20 mouse cellular contexts compared by ENCODE assay signal in genomic region chr11:103253605-103254004, GRCm38 (mm10). TPM values are rescaled to one million over a fixed set of nuclear protein-coding genes. Genes with fewer than 3 reads are reported as not detected.
"Had no signal": no experiment of that assay in that cellular context is flagged by ENCODE, and none has a peak within 500 bp of the region (broad histone marks: within the 10 kb centered on the region; RNA-seq: fewer than 3 reads in every experiment).

No protein-coding gene starts in this region.

- DNase-seq: kidney, adult 2 months; lung, embryonic 14.5 days; lung, postnatal 10 days; lung, postnatal 4 days; right cerebral cortex, postnatal 14 days; thymus, postnatal 25 days had no signal

- H3K9ac ChIP-seq: kidney, embryonic 15.5 days; liver, embryonic 15.5 days; lung, embryonic 14.5 days; midbrain, embryonic 12.5 days; neural tube, embryonic 12.5 days had no signal

- ATAC-seq: intestine, embryonic 16.5 days; midbrain, embryonic 16.5 days had no signal

- H3K27me3 ChIP-seq: kidney, embryonic 15.5 days; liver, embryonic 15.5 days; midbrain, embryonic 12.5 days; neural tube, embryonic 12.5 days had no signal

- H3K9me3 ChIP-seq: kidney, embryonic 15.5 days; limb, embryonic 10.5 days; liver, embryonic 15.5 days; midbrain, embryonic 12.5 days; neural tube, embryonic 12.5 days had no signal

- H3K4me1 ChIP-seq: neural tube, embryonic 12.5 days had no signal

- H3K4me2 ChIP-seq: kidney, embryonic 15.5 days; liver, embryonic 11.5 days; liver, embryonic 15.5 days; lung, embryonic 14.5 days; midbrain, embryonic 12.5 days; neural tube, embryonic 12.5 days had no signal

- H3K27ac ChIP-seq: kidney, embryonic 15.5 days; left cerebral cortex, adult 2 months; limb, embryonic 10.5 days; liver, embryonic 15.5 days; midbrain, embryonic 12.5 days; neural tube, embryonic 12.5 days had no signal

- H3K36me3 ChIP-seq: kidney, embryonic 15.5 days; limb, embryonic 10.5 days; liver, embryonic 15.5 days; midbrain, embryonic 12.5 days; neural tube, embryonic 12.5 days had no signal

- H3K4me3 ChIP-seq: kidney, embryonic 15.5 days; left cerebral cortex, adult 2 months; limb, embryonic 10.5 days; liver, embryonic 15.5 days; midbrain, embryonic 12.5 days; myocyte; neural tube, embryonic 12.5 days had no signal

RNA-seq across cellular contexts. Expression of gene Spata32, which starts 35.4 kb away (rescaled TPM):
- total RNA-seq: megakaryocyte-erythroid progenitor cell, adult 5-6 weeks had no signal
- polyA plus RNA-seq: intestine, embryonic 16.5 days; kidney, adult 2 months; kidney, embryonic 15.5 days; limb, embryonic 10.5 days; limb, embryonic 14.5 days; liver, embryonic 11.5 days; liver, embryonic 15.5 days; lung, embryonic 14.5 days; midbrain, embryonic 12.5 days; stomach, embryonic 14.5 days; urinary bladder, adult 2 months had no signal

RNA-seq across cellular contexts. Expression of gene 1700023F06Rik, which starts 45.2 kb away (rescaled TPM):
- total RNA-seq: megakaryocyte-erythroid progenitor cell, adult 5-6 weeks had no signal
- polyA plus RNA-seq: midbrain, embryonic 12.5 days; myocyte had no signal
